Mouse (Mus musculus): Measurements from ENCODE around the gene Mvb12b.

DNA sequence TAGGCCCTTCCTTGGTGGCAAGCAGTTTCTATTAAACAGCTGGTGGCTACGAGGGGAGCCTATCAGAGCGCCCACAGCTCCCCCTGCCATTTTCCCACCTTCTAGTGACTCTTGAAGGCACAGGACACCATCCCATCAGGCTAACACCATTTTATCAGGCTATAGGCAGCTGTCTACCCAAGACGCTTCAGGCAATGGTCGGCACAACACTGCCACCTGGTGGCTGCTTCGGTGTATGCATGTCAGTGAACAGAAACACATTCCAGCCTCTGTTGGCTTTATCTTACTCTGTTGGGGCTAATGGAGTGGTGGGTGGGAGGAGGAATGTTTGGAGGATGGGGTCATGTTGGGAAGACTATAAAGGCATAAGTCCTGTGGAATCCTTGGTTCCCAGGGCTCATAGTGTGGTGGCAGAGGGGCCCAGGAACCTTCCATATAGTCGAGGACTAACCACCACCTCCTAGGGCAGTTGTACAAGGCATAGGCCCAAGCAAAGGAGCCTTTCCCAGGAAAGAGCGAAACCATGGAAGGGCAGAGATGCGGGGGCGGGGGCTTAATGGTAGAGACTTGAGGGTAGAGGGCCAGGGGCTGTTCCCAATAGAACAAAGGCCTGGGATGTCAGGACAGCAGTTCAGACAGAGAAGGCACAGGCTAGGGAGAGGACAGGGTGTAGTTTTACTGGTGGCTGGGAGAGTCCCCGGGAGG is 152.8 kb downstream of the Mvb12b start:
- TF ChIP-seq CTCF (IDR thresholded peaks at IDR 0.05; ENCODE audit: low read depth) (peak; percentile 98), EP300 (IDR thresholded peaks at IDR 0.05; ENCODE audit: low read depth) (no peak)
